Mouse (Mus musculus) activated CD4-positive, CD25-positive, alpha-beta regulatory T cell, adult 4 months (primary cell): ENCODE results near the gene Rab40c. TPM values are rescaled to one million over a fixed set of nuclear protein-coding genes. Genes with fewer than 3 reads are reported as not detected.

Experiments used
- ATAC-seq: one replicate; pipeline ENCODE4 v1.8.0; 2017
- polyA plus RNA-seq, 2 experiments: library from polyadenylated mRNA; unstranded; fragments of 100-300 nt; shearing (Covaris generic); gene quantifications; one replicate each; pipeline ENCODE4 v1.2.1; 2017

Gene Rab40c
- polyA plus RNA-seq, 2 experiments from 2014 or later = 5.1 to 5.6 TPM

DNA sequence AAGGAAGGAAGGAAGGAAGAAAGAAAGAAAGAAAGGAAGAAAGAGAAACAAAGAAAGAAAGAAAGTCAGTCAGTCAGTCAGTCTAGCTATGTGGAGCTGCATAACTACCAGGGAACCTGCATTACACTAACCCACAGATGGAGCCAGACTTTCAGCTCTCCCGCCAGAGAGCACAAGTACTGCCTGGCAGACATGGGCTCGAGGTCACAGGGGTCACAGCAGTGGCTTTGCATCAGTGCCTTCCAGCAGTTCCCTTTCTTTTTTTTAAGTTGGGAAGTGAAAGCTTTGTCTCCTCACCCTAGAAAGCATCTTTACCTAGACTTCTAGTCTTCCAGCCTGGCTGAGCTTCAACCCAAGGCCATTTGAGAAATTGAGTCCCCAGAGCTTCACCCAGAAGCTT is 24.1 kb downstream of the Rab40c start:
- ATAC-seq = no peak

DNA sequence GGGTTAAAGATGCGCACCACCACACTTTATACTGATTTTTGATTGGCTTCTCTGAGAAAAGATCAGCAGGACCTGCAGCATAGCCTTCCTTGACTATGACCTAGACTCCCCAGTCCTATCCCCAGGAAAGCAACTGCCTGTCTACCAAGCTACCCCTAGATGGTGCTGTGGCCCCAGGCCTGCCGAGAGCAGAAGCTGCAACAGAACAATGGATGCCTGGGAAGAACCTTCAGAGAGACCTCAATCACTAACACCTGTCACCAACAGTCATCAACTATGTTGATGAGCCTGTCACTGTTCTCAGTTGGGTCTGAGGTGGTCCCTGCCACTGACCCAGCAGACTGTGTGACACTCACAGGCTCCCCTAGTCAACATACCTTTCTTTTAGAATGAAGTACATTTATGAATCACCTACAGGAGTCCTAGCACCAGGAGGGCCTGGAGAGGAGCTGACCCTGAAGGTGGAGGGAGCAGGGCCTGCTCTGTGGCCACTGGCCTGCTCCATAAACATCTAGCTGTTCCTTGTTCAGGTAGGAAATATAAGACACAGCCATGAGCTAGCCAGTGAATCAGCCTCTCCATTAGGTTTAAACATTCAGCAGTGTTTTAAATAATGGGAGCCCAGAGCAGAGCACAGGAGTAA is 25.4 kb downstream of the Rab40c start:
- ATAC-seq = peak; percentile 36

DNA sequence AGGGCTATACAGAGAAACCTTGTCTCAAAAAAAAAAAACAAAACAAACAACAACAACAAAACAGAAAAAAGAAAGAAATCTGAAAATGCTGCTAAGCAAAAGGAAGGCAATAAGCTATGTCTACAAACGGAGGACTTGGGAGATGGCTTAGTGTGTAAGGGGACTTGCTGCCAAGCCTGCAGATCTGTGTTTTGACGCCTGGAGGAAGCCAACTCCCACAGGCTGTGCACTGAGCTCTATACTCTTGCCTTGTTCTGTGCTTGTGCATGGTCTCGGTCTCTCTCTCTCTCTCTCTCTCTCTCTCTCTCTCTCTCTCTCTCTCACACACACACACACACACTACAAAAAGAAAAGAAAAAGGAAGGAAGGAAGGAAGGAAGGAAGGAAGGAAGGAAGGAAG is 30.7 kb downstream of the Rab40c start:
- no peak for ATAC-seq

DNA sequence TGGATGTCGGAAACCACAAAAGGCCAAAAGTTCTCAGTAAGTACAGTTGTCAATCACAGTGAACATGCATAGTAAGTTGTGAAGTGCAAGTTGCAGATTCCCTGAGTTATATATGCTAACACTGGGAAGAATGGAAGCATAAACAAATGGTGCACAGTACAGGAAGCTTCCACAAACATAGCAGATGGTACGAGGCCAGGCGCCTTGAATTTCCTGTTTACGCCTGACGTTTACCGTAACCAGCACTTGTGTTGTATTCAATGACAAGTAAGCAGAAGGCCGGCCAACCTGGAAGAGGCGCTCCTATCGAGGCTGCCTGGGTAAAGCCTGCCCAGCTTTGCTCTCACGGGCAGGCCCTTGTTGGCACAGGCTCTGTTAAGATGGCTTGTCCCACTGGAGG is 32.1 kb downstream of the Rab40c start:
- ATAC-seq = no peak

DNA sequence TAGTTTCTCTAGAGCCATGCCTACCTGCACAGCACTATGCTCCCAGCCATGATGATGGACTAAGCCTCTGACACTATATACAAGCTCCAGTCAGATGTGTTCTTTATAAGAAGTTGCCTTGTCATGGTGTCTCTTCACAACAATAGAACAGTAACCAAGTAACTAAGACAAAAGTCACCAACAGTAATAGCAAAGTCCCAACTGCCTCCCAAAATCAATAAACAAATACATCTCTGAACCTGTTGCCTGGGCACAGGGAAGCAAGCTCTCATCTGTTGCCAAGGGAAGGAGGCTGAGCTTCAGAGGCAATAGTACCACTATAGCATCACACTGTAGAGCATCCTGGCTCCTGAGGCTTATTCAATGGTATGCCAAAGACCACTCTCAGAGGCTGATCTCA is 32.7 kb downstream of the Rab40c start:
- ATAC-seq = no peak

DNA sequence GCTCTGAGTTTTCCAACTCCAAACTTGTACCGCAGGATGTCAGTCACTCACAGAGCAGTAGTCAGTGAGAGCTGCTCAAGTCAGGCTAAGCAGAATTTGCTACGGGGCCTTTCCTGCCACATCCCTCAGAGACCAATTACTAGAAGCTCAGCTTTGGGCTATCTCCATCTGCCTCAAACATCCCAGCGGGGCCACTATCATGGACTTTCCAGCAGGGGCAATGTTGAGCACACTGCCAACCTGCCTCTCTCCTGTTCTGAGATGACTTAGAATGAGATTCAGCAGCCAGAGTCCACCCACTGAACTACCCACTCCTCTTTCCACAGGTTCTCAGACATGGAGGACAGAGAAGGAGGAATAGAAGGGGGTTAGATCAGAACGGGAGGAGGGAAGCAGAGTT is 33.9 kb downstream of the Rab40c start:
- ATAC-seq = no peak

DNA sequence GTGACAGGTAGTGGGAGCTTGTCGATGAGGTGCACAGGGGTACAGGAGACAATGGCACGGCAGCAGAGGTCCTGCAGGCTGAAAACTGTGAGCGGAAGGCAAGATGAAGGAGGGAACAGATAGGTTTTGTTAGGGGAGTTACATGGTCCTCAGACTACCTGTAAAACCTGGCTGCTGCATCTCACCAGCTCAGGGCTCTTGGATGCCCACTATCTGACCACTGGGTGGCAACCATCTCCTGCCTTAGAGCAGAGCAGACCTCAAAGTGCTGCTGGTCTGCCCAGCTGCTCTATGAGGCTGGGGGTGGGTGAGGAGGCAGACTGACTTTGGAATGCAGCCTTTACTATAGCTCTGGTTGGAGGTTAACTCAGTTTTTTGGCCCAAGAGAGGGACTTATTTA is 35.7 kb downstream of the Rab40c start:
- ATAC-seq = no peak

DNA sequence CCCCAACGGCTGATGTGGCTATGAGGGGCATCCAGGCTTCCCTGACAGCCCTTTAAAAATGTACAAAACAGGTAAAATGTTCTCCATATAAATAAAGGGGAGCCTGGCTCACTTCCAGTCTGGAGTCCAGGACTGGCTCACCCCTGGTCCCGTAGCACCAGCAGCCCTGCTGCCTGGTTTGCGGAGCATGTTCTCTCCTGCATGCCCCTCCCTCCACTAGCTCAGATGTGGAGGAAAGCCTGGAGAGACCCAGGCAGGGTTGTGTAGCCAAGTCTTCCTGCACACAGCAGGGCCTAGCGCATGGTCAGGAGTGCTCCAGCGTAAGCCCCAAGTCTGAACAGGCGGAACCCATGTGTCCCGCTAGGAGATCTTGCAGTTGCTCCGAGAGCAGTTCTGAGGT is 36.3 kb downstream of the Rab40c start:
- no peak for ATAC-seq

DNA sequence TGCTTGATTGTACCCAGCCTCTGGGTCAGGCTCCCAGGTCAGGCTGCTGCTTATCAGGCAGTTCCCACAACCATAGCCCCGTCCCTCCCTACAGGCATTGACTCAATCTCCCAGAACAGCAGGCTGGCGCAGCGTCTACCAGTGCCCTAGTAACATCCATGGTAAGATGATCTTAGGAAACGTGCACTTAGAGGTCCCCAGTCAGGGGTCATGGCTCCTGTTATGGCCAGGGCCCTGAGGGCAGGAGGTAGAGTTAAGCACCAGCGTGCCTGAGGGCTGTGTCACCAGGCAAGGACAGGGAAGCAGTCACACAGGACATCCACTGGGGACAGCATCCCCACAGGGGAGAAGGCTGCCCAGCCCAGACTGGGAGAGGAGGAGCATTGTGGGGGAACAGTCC is 37.2 kb downstream of the Rab40c start:
- ATAC-seq = no peak

DNA sequence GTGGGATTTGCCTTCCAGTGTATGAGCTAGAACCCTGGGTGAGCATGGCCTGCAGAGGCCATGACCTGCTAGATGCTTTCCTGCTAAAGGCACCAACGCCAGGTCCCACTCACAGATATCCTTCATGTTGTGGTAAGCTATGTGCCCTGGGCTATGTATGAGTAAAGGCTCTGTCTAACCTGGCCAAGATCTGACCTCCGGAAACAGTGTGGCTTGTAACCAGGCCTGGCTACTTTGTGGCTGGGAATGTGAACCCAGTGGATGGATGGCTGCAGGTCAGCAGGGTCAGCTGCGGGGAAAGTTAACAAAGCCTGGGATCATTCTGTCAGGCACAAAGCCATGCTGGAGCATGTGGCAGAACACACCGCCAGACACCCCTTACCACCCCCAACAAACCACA is 37.8 kb downstream of the Rab40c start:
- no peak for ATAC-seq

DNA sequence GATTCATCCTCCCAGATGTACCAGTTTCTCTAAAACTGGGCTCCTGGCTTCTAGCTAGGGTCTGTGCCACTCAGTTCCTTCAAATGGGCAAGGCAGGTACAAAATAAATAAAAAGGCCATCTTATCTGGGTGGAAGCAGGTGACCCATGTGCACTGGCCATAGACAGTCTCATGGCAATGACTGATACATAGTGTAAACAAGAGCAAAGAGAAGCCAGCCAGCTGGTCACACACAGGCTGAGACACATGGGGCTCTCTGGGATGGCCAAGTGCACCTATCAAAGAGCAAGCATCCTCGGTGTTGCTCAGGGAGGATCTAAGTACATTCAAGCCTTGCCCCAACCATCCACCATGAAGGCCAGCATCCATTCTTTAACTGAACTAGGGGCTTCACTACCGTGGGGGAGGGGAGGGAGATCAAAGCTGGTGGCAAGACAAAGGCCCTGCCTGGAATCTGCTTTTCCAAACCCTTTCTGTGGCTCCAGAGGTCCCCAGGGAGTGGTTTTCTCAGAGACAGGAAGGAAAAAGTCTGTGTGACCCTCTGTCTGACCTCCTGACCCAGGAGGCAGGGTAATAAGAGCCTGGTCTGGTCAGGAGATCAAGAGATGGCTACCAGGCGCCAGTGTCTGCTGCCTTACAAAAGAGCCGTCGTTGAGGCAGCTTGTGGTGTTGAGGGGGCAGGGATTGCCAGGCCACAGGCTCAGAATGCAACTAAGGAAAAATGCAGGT is 38.5 kb downstream of the Rab40c start:
- ATAC-seq = no peak

DNA sequence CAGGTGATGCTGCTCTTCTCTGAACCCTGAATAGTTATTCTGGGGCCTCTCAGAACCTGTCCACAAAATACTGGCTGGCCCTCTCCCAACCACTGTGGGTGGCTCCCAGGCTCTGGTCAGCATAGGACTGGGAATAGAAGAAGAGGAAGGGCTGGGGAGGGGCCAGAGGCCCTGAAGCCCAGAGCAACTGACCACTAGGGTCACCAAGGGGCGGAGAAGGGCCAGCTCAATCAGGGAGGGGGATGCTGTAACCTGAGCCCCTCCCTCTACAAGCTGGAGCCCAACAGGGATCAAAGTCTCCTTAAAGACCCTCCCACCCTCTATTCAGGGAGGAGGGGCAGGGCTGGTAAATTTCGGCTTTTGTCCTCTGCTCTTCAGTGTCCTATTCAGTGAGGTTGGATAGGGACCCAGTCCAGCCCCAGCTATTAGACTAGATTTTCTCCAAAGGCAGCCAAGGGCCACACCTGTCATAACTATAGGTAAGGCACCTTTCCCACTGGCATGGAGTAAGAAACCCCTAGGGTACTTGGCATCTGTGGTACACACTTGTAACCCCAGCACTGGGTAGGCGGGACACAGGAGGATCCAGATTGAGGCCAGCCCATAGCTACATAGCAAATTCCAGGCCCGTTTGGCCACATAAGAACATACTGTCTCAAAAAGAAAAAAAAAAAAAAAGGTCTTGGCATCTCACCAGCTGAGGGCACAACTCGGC is 39.2 kb downstream of the Rab40c start, which contains the start of gene Wfikkn1:
Wfikkn1 (minus strand) TSS at position 663 of the 715 bp plus-strand sequence.
- ATAC-seq = no peak

DNA sequence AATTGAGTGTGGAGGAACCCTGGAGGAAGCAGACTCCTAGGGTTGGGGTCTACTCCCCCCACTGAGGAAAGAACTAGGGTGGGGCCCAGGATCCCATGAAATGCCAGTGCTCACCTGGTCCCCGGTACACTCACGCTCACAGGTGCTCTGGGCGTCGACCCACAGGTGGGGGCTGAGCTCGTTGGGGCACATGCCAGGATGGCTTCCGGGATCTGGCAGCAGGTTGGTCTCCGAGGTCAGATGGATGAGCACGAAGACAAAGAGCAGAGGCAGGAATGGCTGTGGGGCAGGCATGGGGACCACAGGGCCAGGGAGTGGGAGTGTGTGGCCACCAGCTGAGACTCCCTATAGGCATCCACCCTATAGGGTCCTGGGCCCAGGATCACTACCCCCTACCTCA is 39.8 kb downstream of the Rab40c start:
- no peak for ATAC-seq

DNA sequence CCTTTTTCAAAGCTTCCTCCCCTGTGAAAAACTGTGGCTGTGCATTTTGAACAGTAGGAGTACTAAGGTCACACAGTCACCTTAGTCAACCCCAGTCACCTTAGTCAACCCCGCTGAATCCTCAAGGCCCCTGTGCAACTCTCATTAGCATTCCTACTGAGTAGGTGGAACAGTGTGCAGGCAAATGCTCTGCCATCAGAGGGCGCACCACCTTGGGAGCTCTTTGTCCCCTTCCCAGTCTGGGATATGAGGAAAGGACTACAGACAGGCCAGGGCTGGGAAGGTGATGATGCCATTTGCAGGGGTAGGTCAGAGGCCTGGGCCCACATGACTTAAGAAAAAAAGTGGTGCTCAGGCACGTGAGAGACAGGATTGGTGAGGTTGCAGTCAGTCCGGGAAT is 40.3 kb downstream of the Rab40c start:
- ATAC-seq = no peak

DNA sequence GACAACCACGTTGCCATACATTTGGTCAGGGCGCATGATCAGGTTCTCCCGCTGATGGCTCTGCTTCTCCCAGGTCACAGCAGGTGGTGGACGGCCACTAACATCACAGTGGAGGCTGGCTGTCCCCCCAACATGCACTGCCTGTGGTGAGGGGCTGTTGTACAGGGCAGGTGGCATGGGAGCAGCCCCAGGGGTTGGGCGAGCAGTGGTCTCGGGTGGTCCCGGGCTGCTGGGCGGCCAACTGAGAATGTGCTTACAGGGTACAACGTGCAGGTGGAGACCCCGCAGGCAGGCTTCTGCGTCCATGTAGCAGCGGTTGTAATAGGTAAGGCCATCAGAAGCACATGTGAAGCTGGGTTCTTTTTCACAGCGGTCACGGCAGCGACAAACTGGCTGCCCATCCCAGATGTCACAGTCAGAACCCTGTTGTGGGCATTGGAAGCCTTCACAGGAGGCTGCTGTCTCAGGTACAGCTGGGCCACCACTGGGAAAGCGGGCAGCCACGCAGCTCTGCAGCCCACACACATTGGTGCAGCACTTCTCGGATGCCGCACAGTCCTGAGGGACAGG is 40.8 kb downstream of the Rab40c start:
- ATAC-seq = no peak

DNA sequence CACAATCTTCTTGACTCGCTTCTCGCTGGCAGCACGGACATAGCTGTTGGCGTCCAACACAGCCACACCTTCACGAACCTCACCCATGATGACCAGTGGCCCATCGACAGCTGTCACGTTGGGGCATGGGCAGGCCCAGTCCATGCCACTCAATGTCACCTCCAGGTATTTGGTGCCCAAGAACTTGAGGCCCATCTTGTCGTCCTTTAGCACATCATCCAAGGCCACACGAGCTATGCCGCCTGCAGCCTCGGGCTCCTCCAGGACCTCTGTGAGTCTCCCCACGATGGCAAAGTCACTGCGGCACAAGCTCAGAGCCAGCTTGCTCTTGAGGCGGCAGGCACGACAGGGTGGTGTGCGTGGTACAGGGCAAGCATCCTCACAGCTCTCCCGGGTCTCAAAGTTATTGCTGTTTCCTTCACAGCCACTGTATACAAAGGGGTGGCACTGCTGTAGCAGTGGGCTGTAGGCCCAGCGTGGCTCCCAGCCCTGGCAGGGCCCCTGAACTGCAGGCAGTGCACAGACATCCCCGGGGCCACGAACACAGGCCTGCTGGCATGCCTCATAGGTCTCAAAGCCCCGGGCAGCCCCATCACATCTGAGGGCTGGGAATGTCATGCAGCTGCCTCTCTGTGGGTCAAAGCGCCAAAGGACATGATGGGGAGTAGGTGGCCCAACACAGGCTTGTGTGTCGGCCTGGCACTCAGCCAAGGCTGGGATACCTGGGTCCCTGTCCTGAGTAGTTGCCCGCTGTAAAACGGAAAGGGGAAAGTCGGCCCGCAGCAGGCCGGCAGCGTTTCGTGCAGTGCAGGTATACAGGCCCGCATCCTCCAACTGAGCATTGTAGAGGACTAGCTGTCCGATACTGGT is 41.6 kb downstream of the Rab40c start:
- no peak for ATAC-seq

DNA sequence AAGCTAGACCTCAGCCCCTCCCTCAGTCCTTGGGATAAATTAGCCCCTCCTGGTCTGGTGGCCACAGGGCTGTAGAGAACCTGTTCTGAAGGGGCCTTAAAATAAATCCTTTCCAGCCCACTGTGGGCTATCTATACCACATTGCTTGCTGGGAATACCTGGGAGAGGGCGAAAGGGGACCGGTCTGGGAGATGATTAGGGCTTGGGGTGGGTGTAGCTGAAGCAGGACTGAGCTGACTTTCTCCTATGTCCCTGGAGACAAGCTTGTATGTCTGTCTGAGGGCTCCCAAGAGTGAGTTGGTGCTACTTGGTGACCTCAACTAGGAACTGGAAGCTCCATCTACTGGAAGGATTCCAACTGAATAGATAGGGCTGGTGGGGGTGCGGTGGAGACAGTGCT is 42.5 kb downstream of the Rab40c start:
- ATAC-seq = no peak

DNA sequence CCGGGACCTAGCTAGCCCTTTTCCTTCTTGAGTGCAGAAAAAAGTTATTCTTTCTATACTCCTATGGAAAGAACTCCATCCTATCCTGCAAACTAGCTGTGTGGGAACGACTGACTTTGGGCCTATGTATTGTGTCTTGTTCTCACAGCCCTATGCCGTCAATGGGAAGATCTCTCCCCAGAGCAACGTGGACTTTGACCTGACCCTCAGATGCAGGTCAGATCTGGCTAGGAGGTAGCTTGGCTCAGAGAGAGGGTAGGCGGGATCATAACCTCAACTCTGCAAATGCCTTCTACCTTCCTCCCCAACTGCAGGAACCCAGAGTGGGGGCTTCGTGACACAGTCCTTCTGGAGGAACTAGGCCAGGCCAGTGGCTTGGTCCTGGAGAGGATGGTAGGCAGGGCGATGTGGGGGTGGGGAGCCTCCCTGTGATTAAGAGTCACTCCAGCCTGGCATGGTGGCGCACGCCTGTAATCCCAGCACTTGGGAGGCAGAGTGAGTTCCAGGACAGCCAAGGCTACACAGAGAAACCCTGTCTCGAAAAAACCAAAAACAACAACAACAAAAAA is 43.1 kb downstream of the Rab40c start:
- ATAC-seq = no peak

DNA sequence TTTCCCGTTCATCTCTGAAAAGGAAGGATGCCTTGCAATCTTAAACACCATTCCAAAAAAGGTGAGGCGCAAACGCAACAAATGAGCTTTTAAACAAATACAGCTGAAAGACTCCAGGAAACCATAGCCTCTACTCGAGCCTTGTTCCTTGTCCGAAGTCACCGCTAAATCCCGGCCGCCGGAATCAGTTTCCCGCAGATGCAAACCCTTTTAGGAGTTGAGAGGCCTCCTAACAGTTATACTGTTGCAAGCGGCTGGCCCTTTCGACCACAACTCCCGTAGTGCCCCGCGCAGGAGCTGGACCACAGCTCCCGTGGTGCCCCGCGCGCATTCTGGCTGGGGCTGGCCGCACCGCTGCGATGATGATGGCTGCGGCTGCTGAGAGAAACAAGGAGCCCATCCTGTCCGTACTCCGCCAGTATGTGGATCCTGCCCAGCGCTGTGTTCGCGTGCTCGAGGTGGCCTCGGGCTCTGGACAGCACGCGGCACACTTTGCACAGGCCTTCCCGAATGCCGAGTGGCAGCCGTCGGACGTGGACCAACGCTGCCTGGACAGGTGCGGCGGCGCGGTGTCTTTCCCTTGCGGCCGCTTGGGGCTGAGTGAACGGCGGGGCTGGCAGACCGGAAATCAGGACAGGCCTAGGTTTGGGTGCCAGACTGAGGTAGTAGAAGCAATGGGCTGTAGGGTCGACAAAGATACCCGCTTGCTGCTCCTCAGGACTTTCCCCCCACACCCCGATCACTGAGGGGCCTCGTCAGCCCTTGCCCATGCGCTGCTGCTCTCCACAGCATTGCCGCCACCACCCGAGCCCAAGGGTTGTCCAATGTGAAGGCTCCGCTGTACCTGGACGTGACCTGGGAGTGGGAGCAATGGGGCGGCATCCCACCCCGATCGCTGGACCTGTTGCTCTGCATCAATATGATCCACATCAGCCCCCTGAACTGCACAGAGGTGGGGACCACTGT is 44.1 kb downstream of the Rab40c start:
- ATAC-seq = peak; percentile 70

DNA sequence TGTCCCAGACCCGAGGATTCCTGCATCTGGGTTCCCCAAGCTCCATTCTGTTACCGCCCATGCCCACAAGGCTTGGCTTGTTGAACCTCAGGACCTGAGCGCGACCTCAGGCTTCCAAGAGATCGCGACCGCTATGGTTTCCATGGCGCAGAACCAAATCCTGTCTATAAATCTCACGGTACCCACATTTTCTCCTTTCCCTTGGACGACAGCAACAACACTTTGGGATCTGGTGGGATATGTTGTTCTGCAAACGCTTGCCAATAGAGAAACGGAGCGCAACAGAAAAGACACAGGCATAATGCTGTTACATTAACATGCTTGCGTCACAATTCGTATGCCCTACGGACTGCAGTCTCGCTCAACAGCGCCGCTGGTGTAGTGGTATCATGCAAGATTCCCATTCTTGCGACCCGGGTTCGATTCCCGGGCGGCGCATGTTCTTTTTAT is 44.8 kb downstream of the Rab40c start, which contains the start of gene Mettl26:
Mettl26 (plus strand) TSS at position 354 of the 450 bp plus-strand sequence.
- ATAC-seq = peak; percentile 59
